Mouse (Mus musculus): ENCODE measurements around the gene Abca13.
"Not testable (repeated sequence)": the region's sequence is repeated elsewhere in the genome, so short reads cannot be mapped to it uniquely, and the experiment has no call there.

The Abca13 gene

DNA sequence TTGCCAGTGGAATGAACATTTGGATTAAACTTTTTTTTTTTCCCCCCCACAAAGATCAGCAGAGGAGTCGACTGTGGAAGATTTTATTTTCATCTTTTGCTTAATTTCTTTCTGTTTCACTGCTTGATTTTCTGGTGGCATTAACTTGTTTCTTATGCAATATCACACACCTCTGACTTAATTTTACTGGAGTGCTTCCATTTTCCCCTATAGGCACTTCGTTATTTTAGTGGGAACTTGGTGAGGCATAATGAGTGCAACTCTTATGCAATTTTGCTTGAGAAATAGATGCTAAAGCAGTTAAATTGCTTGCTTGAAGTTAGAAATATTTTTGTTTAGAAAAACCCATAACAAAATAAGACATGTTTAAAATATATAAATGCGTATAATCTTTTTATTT is 94.0 kb downstream of the Abca13 start:
- DNase-seq (ENCODE audit: inconsistent age in 2 of 2, low spot score in 1 of 2), result no peak

GRCm38 (mm10) chr11:9291168-9291567 is 99.4 kb downstream of the Abca13 start:
- no peak for DNase-seq (ENCODE audit: inconsistent age in 2 of 2, low spot score in 1 of 2)

DNA sequence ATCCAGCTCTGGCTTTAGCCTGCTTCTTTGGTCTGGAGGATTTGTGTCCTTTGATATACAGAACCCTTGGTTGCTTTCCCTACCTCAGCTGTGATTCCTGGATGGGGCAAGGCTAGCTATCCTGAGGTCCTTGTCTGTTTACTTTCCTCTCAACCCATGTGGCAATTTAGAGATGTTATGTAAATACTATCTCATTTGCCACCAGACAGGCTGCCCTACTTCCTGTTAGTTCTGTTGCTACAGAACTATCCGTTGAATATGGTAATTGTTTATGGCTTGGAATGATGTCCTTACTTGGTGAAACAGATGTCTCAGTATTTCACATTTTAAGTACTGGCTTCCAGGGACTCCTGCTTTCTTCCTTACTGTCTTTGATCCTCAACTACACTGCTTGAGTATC is 107.9 kb downstream of the Abca13 start:
- no peak for DNase-seq (ENCODE audit: inconsistent age in 2 of 2, low spot score in 1 of 2)

- no peak for DNase-seq (ENCODE audit: inconsistent age in 2 of 2, low spot score in 1 of 2)
These were observed 113.7 kb downstream of the Abca13 start for GRCm38 (mm10) chr11:9305450-9305849.

DNA sequence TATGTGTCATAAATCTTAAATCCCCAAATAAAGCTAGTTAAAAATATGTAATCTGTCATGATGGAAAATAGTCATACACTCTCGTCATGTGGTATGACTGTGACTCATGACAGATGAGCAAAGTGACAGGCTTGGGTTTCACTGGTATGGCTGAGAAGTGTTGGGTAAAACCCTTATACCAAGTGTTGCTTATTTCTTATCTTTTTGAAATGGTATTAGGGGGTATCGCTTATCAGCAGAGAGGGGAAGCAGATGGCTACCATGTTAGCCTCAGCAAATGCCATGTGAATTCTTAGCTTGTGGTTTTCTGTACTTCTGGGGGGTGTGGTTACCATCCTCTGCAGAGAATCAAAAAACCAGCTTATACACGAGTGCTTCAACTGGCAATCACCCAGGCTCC is 124.8 kb downstream of the Abca13 start:
- no peak for DNase-seq (ENCODE audit: inconsistent age in 2 of 2, low spot score in 1 of 2)

- peak; percentile 51 to 87 for DNase-seq (ENCODE audit: inconsistent age in 2 of 2, low spot score in 1 of 2)
These were observed 125.6 kb downstream of the Abca13 start for GRCm38 (mm10) chr11:9317076-9317929.

- peak in 1 of 2 experiments; percentile 20 for DNase-seq (ENCODE audit: inconsistent age in 2 of 2, low spot score in 1 of 2)
These were observed 146.4 kb downstream of the Abca13 start for GRCm38 (mm10) chr11:9338151-9338550.

DNA sequence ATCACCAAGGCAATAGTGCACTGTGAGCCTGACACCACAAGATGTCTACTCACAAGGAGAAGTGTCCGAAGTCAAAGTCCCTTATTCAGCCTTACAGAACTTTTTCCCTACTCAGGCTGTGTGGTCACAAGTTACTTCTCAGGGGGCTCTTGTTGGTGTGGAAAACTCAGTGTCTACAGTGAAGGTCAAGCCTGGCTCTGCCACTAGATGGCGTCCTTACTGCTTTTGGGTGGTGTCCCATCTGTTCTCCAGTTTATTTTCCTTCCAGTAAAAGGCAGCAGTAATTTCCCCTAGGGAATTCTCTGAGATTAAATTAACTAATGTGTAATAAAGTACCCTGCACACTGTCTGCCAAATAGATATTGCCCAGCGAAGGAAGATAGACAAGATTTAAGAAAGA is 156.0 kb downstream of the Abca13 start:
- DNase-seq (ENCODE audit: inconsistent age in 2 of 2, low spot score in 1 of 2), result peak in 1 of 2 experiments; percentile 35

GRCm38 (mm10) chr11:9373160-9373559 is 181.4 kb downstream of the Abca13 start:
- no peak for DNase-seq (ENCODE audit: inconsistent age in 2 of 2, low spot score in 1 of 2)

- not testable (repeated sequence) for DNase-seq (ENCODE audit: inconsistent age in 2 of 2, low spot score in 1 of 2)
These were observed 182.7 kb downstream of the Abca13 start for GRCm38 (mm10) chr11:9374426-9374825.

DNA sequence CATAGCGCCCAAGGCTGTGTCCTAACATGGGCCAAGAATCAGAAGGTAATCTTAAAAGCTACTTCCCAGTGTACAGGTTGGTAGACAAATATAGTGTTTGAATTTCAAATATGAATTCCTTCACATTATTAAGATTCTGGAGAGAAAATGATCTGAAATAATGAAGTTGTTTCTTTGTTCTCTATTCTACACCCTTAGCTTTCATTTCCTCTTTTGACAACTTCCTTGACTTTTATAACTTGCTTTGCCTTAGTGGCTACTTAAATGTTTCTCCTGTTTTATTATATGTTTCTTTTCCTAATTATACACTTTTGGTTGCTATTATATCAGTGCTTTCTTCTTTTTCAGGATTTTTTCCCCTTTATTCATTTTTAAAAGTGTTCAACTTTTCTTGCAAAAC is 196.8 kb downstream of the Abca13 start:
- DNase-seq (ENCODE audit: inconsistent age in 2 of 2, low spot score in 1 of 2), result no peak

DNA sequence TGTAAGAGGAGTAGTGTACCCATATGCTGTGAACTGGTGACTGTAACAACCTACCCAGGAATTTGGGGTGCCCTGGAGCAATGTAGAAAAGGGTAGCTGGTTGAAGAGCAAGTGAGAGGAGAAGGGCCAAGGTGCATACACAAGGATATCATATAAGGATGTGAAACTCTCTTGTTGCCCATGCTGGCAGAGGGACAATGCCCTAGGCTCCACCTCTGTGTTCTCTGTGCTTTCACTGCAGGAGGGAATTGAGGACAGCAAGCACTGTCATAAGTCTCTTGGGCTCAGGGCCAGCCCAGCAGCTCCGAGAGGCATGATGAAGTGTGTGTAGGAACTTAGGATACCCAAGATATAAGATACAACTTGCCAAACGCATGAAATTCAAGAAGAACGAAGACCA is 225.2 kb downstream of the Abca13 start:
- DNase-seq (ENCODE audit: inconsistent age in 2 of 2, low spot score in 1 of 2), result no peak

GRCm38 (mm10) chr11:9420205-9420604 is 228.5 kb downstream of the Abca13 start:
- no peak for DNase-seq (ENCODE audit: inconsistent age in 2 of 2, low spot score in 1 of 2)

DNA sequence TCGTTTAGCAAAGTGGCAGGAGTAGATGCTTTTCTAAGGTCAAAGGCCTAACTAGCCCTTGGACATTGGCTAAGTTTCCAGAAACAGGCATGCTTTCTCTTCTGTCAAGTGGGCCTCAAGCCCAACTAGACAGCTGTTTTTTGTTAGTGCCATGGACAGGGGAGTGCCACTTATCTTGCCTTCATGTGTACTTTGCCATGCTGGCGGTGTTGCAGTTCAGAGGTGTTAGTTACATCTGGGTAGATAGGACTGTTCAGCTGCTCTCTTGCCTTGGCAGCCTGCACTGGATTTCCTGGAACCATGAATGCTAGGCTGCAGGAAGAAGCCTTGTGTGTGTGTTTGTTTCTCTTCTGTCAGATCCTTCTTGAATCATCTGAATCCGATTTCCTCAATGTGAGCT is 235.7 kb downstream of the Abca13 start:
- no peak for DNase-seq (ENCODE audit: inconsistent age in 2 of 2, low spot score in 1 of 2)

GRCm38 (mm10) chr11:9432807-9433206 is 241.1 kb downstream of the Abca13 start:
- no peak for DNase-seq (ENCODE audit: inconsistent age in 2 of 2, low spot score in 1 of 2)

DNA sequence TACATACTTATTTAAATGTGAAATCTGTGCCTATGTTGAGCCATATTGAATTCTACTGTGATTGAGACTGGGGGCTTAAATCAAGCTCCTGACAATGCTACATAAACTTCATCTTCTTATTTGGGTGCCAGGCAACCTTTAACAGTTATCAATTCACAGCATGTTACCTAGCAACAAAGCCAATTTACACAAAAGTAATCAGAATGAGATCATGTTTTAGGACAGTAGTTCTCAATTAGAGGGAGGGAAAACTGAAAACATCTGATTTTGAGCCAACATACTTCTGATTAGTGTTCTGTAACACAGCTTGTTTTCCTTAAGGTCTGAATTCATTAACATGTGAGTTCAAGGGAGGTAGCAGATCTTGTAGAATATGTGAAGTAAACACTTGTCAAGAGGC is 244.9 kb downstream of the Abca13 start:
- DNase-seq (ENCODE audit: inconsistent age in 2 of 2, low spot score in 1 of 2), result no peak

DNA sequence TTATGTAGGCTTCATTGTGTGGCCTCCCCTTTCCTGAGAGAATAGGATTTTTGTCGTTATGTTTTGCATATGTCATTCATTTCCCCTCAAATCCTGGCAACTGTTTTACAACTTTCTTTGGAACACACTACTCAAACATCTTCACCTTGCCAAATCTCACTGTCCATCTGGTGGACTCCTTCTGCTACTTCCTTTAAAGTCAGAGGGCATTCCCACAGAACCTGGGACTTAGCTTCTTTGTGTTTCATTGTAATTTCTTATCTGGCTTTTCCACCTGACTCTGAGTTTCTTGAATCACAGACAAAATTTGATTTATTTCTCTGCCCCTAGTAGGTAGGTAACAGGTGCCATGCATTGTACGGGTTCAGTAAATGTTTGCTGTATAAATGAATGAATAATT is 248.0 kb downstream of the Abca13 start:
- no peak for DNase-seq (ENCODE audit: inconsistent age in 2 of 2, low spot score in 1 of 2)

GRCm38 (mm10) chr11:9441192-9441591 is 249.4 kb downstream of the Abca13 start:
- DNase-seq (ENCODE audit: inconsistent age in 2 of 2, low spot score in 1 of 2), result no peak

GRCm38 (mm10) chr11:9472400-9472799 is 280.7 kb downstream of the Abca13 start:
- DNase-seq (ENCODE audit: inconsistent age in 2 of 2, low spot score in 1 of 2), result no peak

DNA sequence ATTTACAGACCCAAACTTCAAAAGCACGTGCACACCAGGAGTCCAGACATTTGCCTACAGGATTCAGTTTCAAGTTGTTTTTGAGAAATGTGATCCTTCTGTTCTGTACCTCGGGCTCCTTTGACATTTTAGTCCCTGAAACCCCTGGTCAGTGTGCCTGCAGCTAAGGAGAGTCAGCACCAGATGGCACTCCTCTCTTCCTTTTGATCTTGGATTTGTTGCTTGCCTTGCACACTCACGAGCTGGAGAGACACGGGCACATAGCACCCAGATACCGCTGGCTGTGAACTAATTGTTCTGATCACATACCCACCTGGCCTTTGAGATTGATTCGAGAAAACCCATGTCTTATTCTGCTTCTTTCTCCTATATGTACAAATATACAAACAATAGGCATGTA is 289.8 kb downstream of the Abca13 start:
- DNase-seq (ENCODE audit: inconsistent age in 2 of 2, low spot score in 1 of 2), result peak; percentile 17 to 76

GRCm38 (mm10) chr11:9500326-9501142 is 308.8 kb downstream of the Abca13 start:
- DNase-seq (ENCODE audit: inconsistent age in 2 of 2, low spot score in 1 of 2), result no peak

DNA sequence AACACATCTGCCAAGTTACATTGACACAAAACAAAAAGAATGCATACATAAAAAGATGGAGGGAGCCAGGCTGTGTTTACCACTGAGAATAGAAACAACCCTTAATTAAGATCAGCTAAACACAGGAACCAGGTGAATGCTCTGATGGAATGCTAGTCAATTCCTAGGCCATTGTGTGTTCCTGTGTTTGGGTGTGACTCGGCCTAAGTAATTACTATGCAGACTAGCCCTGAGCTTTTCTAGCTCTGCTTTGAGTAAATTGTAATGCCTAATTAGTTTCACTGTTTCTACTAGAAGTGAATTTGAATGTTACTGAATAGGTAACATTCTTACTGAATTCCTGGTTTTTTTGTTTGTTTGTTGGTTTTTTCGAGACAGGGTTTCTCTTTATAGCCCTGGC is 323.2 kb downstream of the Abca13 start:
- not testable (repeated sequence) for DNase-seq (ENCODE audit: inconsistent age in 2 of 2, low spot score in 1 of 2)

All from adrenal gland, adult (tissue).